Mouse (Mus musculus) limb, embryonic 13.5 days (tissue): Measurements from ENCODE around the gene Zc2hc1c. TPM values are rescaled to one million over a fixed set of nuclear protein-coding genes. Genes with fewer than 3 reads are reported as not detected.

Experiments used
- ATAC-seq: fragments of 200-750 bp; cut with Nextera tagmentation; 2 replicates; pipeline ENCODE4 v1.8.0; 2017; ENCODE audit warnings: low read depth, moderate number of reproducible peaks, moderate TSS enrichment; ENCODE audit not compliant: low FRiP score
- H3K27ac ChIP-seq: fragments of 300-500 bp; sonication (generic); 2 replicates; pipeline ENCODE4 v1.5.1; 2015; ENCODE audit warnings: inconsistent platforms, mild to moderate bottlenecking, moderate library complexity
- H3K27me3 ChIP-seq: fragments of 300-500 bp; sonication (generic); 2 replicates; pipeline ENCODE4 v1.6.1; 2015; ENCODE audit warnings: mild to moderate bottlenecking, inconsistent platforms
- H3K36me3 ChIP-seq: fragments of 300-500 bp; sonication (generic); 2 replicates; pipeline ENCODE4 v1.6.1; 2015; ENCODE audit warnings: inconsistent platforms, mild to moderate bottlenecking, moderate library complexity
- H3K4me1 ChIP-seq: fragments of 300-500 bp; sonication (generic); 2 replicates; pipeline ENCODE4 v1.6.1; 2015; ENCODE audit warnings: inconsistent platforms
- H3K4me2 ChIP-seq: fragments of 300-500 bp; sonication (generic); replicated peaks from 2 replicates; pipeline ENCODE4 v1.6.1; 2015; ENCODE audit warnings: inconsistent platforms, mild to moderate bottlenecking, moderate library complexity
- H3K4me3 ChIP-seq: fragments of 300-500 bp; sonication (generic); 2 replicates; pipeline ENCODE4 v1.5.1; 2015; ENCODE audit warnings: moderate library complexity, mild to moderate bottlenecking, inconsistent platforms
- H3K9ac ChIP-seq: fragments of 300-500 bp; sonication (generic); 2 replicates; pipeline ENCODE4 v1.6.1; 2015; ENCODE audit warnings: mild to moderate bottlenecking, inconsistent platforms
- H3K9me3 ChIP-seq: fragments of 300-500 bp; sonication (generic); 2 replicates; pipeline ENCODE4 v1.6.1; 2016; ENCODE audit warnings: inconsistent platforms
- WGBS: fragments of 180-500 bp; shearing (Covaris S2); methylation state at CpG from one replicate; pipeline ENCODE4 v1.1.7; 2015; 5-methylcytosine and 5-hydroxymethylcytosine counted together
- polyA plus RNA-seq: library from polyadenylated mRNA; unstranded; fragments of >200 nt; fragmentation: Nextera tagmentation; extraction: Ambion mirVana; gene quantifications from 2 replicates; pipeline ENCODE4 v1.2.1, GENCODE M21; 2015

Gene Zc2hc1c
- polyA plus RNA-seq, 1 experiment from 2014 or later, result 1.0 TPM

DNA sequence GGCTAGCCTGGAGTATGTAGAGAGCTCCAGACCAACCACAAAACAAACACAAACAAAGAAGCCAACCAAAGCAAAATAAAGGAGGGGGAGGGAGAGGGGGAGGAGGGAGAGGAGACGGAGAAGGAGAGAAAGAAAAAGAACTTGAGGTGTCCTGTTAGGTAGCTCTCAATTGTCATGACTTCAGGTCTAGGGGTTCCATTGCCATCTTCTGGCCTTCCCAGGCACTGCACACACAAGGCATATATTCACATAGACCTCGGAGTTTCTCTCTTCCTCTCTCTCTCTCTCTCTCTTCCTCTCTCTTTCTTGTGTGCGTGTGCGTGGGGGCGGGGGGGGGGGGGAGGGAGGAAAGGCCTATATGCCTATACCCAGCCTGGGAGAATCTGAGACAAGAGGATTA is 1.4 kb upstream of the Zc2hc1c start:
- Histone ChIP-seq H3K9ac (no peak overlapping the region), H3K36me3 (no peaks in the 10 kb centered on the region), H3K27me3 (0 out of 2 replicates have a peak, but pooled peaks cover 4% of the 10 kb centered on the region), H3K4me3 (no peak overlapping the region), H3K4me2 (no peak overlapping the region), H3K4me1 (peaks cover 22% of the 10 kb centered on the region), H3K27ac (no peak overlapping the region), H3K9me3 (no peaks in the 10 kb centered on the region)
- 45% methylated on average over 3 of the region's 5 CpGs for WGBS
- no peak for ATAC-seq

DNA sequence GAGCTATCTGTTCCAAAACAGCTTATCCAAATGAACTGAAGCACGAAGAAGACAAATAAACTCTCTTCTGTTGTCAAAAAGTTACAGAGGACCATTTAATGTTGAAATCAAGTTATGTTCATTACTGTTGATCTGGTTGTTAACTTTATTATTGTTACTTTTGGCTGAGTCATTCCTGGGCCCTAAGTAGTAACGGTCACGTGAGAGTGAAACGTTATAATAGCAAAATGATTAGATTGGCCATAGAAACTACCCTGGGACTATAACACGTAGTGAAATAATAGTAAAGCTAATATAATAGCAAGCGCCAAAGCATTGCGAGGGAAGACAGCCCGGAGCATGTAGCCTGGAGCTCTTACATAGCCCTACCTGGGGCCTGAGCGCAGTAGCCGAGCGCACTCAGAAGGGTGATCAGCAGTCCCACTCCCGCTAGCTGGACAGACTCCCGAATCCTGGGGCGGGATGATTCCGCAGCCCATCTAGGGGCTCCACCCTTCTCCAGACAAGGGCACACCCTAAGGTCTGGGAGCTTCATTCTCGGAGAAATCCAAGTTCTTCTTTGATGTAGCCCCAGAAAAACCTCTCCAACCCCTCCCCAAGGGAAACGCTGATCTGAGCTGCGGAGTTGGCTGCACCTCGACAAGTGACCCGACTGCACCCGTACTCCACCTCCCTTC is 444 bp upstream of the Zc2hc1c start, which contains the start of gene Acyp1:
Acyp1 (minus strand) TSS at position 630 of the 677 bp plus-strand sequence.
- 7% methylated on average over 21 of the region's 21 CpGs for WGBS
- ATAC-seq, result peak; percentile 76

DNA sequence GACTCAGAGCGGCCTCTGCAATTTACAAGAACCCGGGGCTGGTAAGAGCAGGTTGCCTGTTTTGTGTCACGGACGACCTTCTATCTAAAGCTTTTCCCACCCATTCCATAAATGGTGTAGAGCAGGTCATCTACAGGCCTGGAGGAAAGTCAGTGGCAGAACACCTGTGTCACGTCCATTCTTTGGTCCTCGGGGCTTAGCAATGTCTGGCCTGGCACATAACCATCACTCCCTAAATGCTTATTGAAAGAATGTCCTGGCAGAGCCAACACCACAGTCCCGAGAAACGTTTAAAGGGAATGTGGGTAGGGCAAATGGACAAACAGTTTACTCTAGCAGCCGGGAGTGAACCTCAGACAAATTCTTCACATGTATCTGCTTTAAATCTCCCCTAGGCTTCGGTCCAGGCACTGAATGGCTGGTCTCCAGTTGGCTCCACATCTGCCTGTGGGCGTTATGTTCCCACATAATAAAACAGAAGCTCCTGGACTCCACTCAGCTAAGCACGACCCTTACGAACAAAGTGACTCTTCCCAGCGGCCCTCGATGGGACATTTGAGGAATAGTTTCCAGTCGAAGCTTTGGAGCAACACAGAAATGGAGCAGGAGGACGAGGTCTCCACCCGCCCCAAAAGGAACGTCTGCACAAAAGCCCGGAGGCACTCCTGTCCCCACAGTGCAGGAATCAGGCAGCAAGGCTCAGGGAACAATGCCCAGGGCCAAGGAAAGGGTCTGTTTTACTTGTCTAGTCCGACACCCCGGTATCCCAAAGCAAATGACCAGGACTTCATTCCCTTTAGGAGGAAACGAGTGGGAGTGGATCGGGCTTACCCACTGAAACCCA is 988 bp downstream of the Zc2hc1c start:
- peak; percentile 26; the same call in 1 of the 2 replicates for ATAC-seq
- Histone ChIP-seq H3K4me3 (peak overlapping the region; percentile 54), H3K4me1 (peaks cover 22% of the 10 kb centered on the region), H3K4me2 (peak overlapping the region; percentile 84), H3K36me3 (no peaks in the 10 kb centered on the region), H3K9me3 (peaks cover 7% of the 10 kb centered on the region), H3K27ac (peak overlapping the region; percentile 28; the same call in 1 of the 2 replicates), H3K9ac (peak overlapping the region; percentile 62), H3K27me3 (0 out of 2 replicates have a peak, but pooled peaks cover 4% of the 10 kb centered on the region)
- 38% methylated on average over 24 of the region's 24 CpGs for WGBS

More for the DNA sequence above, 444 bp upstream of the Zc2hc1c start, which contains the start of gene Acyp1:
- Histone ChIP-seq H3K36me3 (no peaks in the 10 kb centered on the region), H3K27ac (peak within 1 kb of the TSS; percentile 67; the same call in 1 of the 2 replicates), H3K4me2 (peak within 1 kb of the TSS; percentile 84), H3K4me1 (peaks cover 22% of the 10 kb centered on the region), H3K9me3 (no peaks in the 10 kb centered on the region), H3K9ac (peak within 1 kb of the TSS; percentile 75), H3K27me3 (0 out of 2 replicates have a peak, but pooled peaks cover 4% of the 10 kb centered on the region), H3K4me3 (peak within 1 kb of the TSS; percentile 54)

DNA sequence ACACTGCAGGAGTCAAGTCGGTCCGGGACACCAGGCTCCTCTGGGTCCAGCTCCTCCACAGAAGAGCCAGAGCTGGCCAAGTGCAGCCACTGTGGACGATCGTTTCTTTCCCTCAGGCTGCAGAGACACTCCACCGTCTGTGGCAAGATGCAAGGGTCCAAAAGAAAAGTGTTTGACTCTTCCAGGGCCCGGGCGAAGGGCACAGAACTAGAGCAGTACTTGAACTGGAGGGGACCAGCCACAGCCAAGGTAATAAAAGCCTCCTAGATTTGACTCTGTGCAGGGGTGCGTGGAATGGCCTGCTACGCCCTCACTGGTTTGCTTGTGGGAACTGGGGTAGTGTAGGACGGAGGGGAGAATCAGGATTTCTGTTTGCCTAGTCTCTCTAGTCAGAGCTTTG is 2.2 kb downstream of the Zc2hc1c start:
- H3K36me3 ChIP-seq, result no peaks in the 10 kb centered on the region
- WGBS, result 69% methylated on average over 10 of the region's 10 CpGs
- 0 out of 2 replicates have a peak, but pooled peaks cover 4% of the 10 kb centered on the region for H3K27me3 ChIP-seq
- H3K4me1 ChIP-seq, result peaks cover 22% of the 10 kb centered on the region
- no peak for ATAC-seq
- H3K4me2 ChIP-seq, result no peak overlapping the region
- H3K9me3 ChIP-seq, result peaks cover 14% of the 10 kb centered on the region
- no peak overlapping the region for H3K4me3 ChIP-seq
- H3K27ac ChIP-seq, result no peak overlapping the region
- H3K9ac ChIP-seq, result no peak overlapping the region

DNA sequence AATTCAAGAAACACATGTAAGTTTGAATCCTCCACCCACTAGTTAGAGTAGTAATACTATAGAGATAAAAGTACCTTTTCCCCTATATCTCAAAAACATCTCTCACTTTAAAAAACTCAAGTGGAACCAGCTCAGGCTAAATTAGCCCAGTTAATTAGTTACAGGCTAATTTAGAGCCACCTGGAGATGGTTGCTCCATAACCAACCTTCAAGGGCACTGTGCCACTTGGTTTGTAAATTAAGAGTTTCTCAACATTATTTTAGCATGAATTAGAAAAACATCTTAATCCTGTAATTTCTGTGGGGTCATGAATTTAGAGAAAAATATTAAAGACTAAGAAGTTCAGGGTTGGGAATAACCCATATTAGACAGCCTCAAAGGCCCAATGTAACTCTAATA is 3.1 kb downstream of the Zc2hc1c start:
- no peak for ATAC-seq
- Histone ChIP-seq H3K4me3 (no peak overlapping the region), H3K27me3 (0 out of 2 replicates have a peak, but pooled peaks cover 4% of the 10 kb centered on the region), H3K9me3 (peaks cover 14% of the 10 kb centered on the region), H3K9ac (no peak overlapping the region), H3K36me3 (no peaks in the 10 kb centered on the region), H3K4me1 (peaks cover 22% of the 10 kb centered on the region), H3K4me2 (no peak overlapping the region), H3K27ac (no peak overlapping the region)

DNA sequence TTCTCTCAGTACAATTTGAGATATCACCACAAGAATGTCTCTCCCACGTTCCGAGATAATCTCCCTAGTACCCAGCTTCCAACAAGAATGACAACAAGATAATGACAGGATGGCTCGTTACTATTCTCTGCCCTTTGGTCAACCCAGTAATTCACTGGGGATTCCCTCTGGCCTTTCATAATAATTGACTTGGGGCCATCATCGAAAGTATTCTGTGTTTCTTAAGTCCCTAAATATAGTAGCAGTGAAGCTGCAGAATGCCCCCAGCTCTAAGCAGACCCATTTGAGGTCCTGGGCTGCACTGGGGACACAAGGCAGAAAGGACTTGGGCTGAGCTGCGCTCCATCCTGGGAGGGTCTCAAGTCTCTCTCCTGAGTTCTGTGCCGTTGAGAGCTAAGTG is 3.9 kb downstream of the Zc2hc1c start:
- 77% methylated on average over 6 of the region's 6 CpGs for WGBS
- H3K9me3 ChIP-seq, result peaks cover 14% of the 10 kb centered on the region
- H3K27me3 ChIP-seq, result 0 out of 2 replicates have a peak, but pooled peaks cover 4% of the 10 kb centered on the region
- no peak overlapping the region for H3K9ac ChIP-seq
- no peak for ATAC-seq
- H3K27ac ChIP-seq, result no peak overlapping the region
- peaks cover 30% of the 10 kb centered on the region for H3K4me1 ChIP-seq
- H3K36me3 ChIP-seq, result no peaks in the 10 kb centered on the region
- no peak overlapping the region for H3K4me3 ChIP-seq
- no peak overlapping the region for H3K4me2 ChIP-seq

DNA sequence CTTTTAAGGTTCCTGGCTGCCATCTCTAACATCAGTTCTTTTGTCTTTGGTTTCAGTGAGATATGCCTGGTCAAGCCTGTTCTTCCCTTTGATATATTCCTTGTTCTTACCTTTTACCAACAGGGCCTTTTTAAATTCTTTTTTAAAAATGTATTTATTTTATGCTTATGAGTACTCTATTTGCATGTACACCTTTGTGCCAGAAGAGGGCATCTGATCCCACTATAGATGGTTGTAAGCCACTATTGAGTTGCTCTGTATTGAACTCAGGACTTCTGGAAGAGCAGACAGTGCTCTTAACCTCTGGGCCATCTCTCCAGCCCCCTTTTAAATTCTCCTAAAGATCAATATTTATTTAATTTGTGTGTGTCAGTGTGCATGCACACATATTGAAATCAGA is 4.5 kb downstream of the Zc2hc1c start:
- Histone ChIP-seq H3K27me3 (0 out of 2 replicates have a peak, but pooled peaks cover 4% of the 10 kb centered on the region), H3K9me3 (peaks cover 14% of the 10 kb centered on the region), H3K4me1 (peaks cover 30% of the 10 kb centered on the region), H3K9ac (no peak overlapping the region), H3K4me3 (no peak overlapping the region), H3K36me3 (no peaks in the 10 kb centered on the region), H3K4me2 (no peak overlapping the region), H3K27ac (no peak overlapping the region)
- no peak for ATAC-seq

DNA sequence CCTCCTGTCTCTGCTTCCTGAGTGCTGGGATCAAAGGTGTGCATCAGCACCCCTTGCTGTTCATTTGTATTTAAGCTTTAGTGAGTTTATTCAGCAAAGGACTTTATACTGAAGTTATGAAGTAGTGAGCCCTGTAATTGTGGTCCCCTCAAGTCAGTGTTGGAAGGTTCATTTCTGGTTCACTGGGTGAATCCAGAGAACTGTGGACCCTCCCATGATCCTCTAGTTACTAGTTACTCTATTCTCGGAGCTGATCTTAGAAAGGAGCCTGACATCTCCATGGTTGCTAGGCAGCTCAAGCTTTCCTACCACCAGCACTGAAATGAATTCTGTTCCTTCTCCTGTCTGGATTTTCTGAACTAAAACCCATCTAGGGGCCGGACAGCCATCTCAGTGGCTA is 7.1 kb downstream of the Zc2hc1c start:
- Histone ChIP-seq H3K4me2 (no peak overlapping the region), H3K9me3 (peaks cover 14% of the 10 kb centered on the region), H3K27me3 (0 out of 2 replicates have a peak, but pooled peaks cover 3% of the 10 kb centered on the region), H3K27ac (no peak overlapping the region), H3K4me1 (peaks cover 25% of the 10 kb centered on the region), H3K9ac (no peak overlapping the region), H3K36me3 (peaks cover 13% of the 10 kb centered on the region), H3K4me3 (no peak overlapping the region)
- no peak for ATAC-seq
- WGBS, result 98% methylated on average over 2 of the region's 2 CpGs

DNA sequence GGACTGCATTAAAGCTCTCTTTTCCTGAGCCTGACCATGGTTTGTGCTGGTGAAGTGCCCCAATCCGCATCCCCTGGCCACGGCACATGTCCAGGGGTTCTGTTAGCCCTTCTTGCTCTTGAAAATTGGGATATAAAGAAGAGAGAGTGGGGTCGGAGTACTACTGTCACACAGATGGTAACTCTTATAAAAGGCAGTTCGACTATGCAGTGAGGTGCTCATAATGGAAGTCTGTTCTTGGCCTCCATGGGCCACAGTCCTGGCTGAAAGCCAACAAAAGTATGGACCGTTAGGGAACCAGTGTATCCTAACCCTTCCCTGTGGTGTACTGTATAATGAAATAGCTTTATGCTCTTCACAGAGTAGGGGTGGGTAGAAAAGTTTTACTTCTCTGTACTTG is 8.5 kb downstream of the Zc2hc1c start:
- peaks cover 14% of the 10 kb centered on the region for H3K9me3 ChIP-seq
- WGBS, result 52% methylated on average over 5 of the region's 5 CpGs
- peaks cover 25% of the 10 kb centered on the region for H3K4me1 ChIP-seq
- H3K4me3 ChIP-seq, result no peak overlapping the region
- H3K4me2 ChIP-seq, result no peak overlapping the region
- ATAC-seq, result no peak; the same call in 1 of the 2 replicates
- H3K27me3 ChIP-seq, result no peaks in the 10 kb centered on the region
- H3K9ac ChIP-seq, result no peak overlapping the region
- peaks cover 27% of the 10 kb centered on the region for H3K36me3 ChIP-seq
- H3K27ac ChIP-seq, result no peak overlapping the region

DNA sequence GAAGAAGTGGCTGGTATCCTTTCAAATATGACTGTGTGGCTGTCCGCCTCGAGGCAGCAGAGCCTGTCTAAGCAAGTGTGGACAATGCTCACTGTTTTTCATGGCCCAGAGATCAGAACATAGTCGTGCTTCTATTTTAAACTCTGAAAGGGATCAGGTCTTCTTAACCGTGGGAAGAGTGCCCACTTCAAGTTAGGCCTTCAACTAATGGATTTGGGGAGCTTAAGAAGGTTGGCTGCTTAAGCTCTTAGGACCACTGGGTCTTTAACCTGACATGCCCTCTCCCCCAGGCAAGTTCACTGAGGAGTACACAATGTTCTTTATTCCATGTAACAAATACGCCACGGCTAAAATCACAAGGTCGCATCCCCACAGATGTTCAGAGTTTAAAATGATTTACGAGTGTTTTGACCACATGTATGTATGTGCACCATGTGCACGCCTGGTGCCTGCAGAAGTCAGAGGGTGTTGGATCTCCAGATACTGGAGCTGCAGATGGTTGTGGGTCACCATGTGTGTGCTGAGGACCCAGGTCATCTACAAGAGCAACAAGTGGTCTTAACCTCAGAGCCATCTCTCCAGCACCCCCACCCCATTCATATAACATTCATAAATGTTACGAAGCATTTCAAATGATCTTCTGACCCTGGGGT is 9.1 kb downstream of the Zc2hc1c start:
- Histone ChIP-seq H3K4me3 (no peak overlapping the region), H3K27ac (no peak overlapping the region), H3K4me2 (no peak overlapping the region), H3K9ac (no peak overlapping the region), H3K27me3 (no peaks in the 10 kb centered on the region), H3K36me3 (peaks cover 33% of the 10 kb centered on the region), H3K9me3 (peaks cover 14% of the 10 kb centered on the region), H3K4me1 (peaks cover 25% of the 10 kb centered on the region)
- ATAC-seq, result no peak
- 50% methylated on average over 10 of the region's 10 CpGs for WGBS

DNA sequence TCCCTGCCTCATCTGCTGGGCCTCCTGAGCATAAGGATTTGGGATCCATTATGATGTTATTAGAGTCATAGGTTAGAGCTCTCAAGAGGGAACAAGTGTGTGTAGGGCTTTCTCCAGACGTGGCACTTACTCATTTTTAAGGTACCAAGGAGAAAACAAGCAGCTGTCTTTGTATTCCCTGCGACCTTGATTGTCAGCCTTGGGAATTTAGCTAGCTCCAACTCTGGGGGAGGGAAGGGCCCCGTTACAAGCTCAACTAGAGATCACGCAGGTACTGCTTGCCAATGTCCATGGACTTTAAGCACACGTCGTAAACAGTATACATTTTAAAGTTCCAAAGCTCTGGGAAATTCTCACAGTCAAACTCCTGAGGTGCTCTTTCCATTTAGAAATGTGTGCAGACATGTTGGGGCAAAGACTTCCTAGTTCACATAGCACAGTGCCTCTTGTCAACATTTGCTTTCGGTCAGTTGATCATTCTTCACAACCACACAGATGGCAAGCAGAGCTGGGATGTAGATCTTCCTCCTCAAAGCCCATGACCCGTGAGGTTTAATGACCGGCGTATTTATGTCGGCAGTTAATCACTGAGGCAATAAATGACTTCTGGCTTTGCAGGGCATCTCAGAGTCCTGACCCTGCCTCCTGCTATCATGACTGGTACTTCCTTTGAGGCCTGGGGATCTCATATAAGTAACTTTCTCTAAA is 9.9 kb downstream of the Zc2hc1c start:
- H3K36me3 ChIP-seq, result peaks cover 39% of the 10 kb centered on the region
- H3K27ac ChIP-seq, result peak overlapping the region; percentile 44; the same call in 1 of the 2 replicates
- ATAC-seq, result no peak; the same call in 1 of the 2 replicates
- peaks cover 14% of the 10 kb centered on the region for H3K9me3 ChIP-seq
- WGBS, result 14% methylated on average over 11 of the region's 11 CpGs
- no peak overlapping the region for H3K4me2 ChIP-seq
- peaks cover 25% of the 10 kb centered on the region for H3K4me1 ChIP-seq
- H3K4me3 ChIP-seq, result no peak overlapping the region
- H3K9ac ChIP-seq, result no peak overlapping the region
- H3K27me3 ChIP-seq, result no peaks in the 10 kb centered on the region
